ENCODE assay signal across 9 mouse cellular contexts in the genomic region with DNA sequence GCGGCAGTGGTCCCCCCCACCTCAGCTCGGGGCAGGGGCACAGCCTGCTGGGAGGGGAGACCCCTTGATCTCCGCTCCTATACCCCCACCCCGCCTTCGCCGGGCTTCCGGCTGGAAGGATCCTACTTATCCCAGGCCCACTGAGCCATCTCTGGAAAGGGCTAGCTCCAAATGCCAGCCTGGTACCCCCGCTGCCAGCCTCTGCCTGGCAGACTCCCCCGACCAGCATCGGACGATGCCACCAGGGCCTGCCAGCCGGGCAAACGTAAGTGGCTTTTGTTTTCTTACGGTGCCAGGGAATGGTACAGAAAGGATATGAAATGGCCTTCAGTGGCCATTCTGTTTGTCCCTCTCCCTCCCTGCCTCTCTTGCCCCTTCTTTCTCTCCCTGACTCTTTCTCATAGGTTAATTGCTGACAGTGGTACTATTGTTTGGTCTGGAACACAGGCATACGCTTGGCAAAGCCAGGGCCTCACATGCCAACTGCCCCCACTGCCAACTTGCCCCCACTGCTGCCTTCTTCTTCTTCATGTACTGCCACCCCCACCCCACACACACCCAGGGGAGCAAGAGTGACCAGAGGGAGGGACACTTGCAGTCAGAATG. TPM values are rescaled to one million over a fixed set of nuclear protein-coding genes. Genes with fewer than 3 reads are reported as not detected.
DNase-seq lines count a peak whose midpoint lies in the region; ATAC-seq lines count a peak whose summit lies in the region.
"Had no signal": no experiment of that assay in that cellular context is flagged by ENCODE, and none has a peak within 500 bp of the region (broad histone marks: within the 10 kb centered on the region; RNA-seq: fewer than 3 reads in every experiment).

No protein-coding gene starts in this region.

- peaks cover 16% of the 10 kb centered on the region; the same call in 1 of the 2 replicates for H3K4me1 ChIP-seq in forebrain, embryonic 14.5 days (ENCODE audit: control insufficient read depth, insufficient read depth, low read length)
- peaks cover 51% of the 10 kb centered on the region for H3K4me1 ChIP-seq in liver, embryonic 12.5 days

- no peaks in the 10 kb centered on the region for H3K9me3 ChIP-seq in forebrain, embryonic 14.5 days (replicated peaks; ENCODE audit: control insufficient read depth, low read length)
- H3K9me3 ChIP-seq in liver, embryonic 12.5 days (replicated peaks), result no peaks in the 10 kb centered on the region

- H3K4me2 ChIP-seq in forebrain, embryonic 14.5 days (ENCODE audit: low read length), result no peak overlapping the region
- no peak overlapping the region for H3K4me2 ChIP-seq in liver, embryonic 12.5 days

- H3K4me3 ChIP-seq in forebrain, embryonic 14.5 days (ENCODE audit: low read depth, low read length), result no peak overlapping the region
- H3K4me3 ChIP-seq in liver, embryonic 12.5 days, result no peak overlapping the region

- H3K27ac ChIP-seq in forebrain, embryonic 14.5 days (ENCODE audit: low read depth, low read length), result peak overlapping the region; percentile 55; the same call in 1 of the 2 replicates
- peak overlapping the region; percentile 47; the same call in 1 of the 2 replicates for H3K27ac ChIP-seq in liver, embryonic 12.5 days

- 73% methylated on average over 15 of the region's 15 CpGs for WGBS in forebrain, embryonic 14.5 days
- WGBS in liver, embryonic 12.5 days (ENCODE audit: insufficient replicate concordance), result 83% methylated on average over 15 of the region's 15 CpGs

- no peaks in the 10 kb centered on the region for H3K27me3 ChIP-seq in forebrain, embryonic 14.5 days (replicated peaks; ENCODE audit: control insufficient read depth, insufficient read depth, low read length)
- peaks cover 11% of the 10 kb centered on the region; the same call in 1 of the 2 replicates for H3K27me3 ChIP-seq in liver, embryonic 12.5 days (replicated peaks)

- H3K36me3 ChIP-seq in forebrain, embryonic 14.5 days (ENCODE audit: control insufficient read depth, insufficient read depth, low read length), result peaks cover 52% of the 10 kb centered on the region
- peaks cover 11% of the 10 kb centered on the region; the same call in 1 of the 2 replicates for H3K36me3 ChIP-seq in liver, embryonic 12.5 days

- H3K9ac ChIP-seq in forebrain, embryonic 14.5 days (ENCODE audit: low read length), result peak overlapping the region; percentile 25; the same call in 1 of the 2 replicates
- no peak overlapping the region for H3K9ac ChIP-seq in liver, embryonic 12.5 days

- peak; percentile 16 to 18 for DNase-seq in cerebellum, adult 18-20 months
- no peak for DNase-seq in cerebellum, postnatal 36 days
- peak; percentile 73 for DNase-seq in layer of hippocampus, adult 11-12 months (ENCODE audit: low spot score)
- DNase-seq in layer of hippocampus, adult 9-10 months (ENCODE audit: low spot score), result no peak
- no peak for DNase-seq in forebrain, embryonic 14.5 days (ENCODE audit: low spot score)
- DNase-seq in ovary, adult 18-20 months (ENCODE audit: low spot score), result no peak
- DNase-seq in kidney, postnatal 25 days, result no peak
- DNase-seq: lung, postnatal 10 days had no signal

- 0 out of 2 replicates have a peak, but pooled peaks have one; percentile 13 for ATAC-seq in forebrain, embryonic 14.5 days
- ATAC-seq in liver, embryonic 12.5 days, result no peak

RNA-seq across cellular contexts. Expression of gene Pik3c2b, which starts 23.3 kb away (rescaled TPM):
- 9.6 and 11.6 TPM in 2 replicates for polyA plus RNA-seq in forebrain, embryonic 14.5 days (2014; fragmentation: Nextera tagmentation; extraction: Ambion mirVana)
- 1.8 and 1.9 TPM in 2 replicates for polyA plus RNA-seq in liver, embryonic 12.5 days (2016; fragmentation: Nextera tagmentation; extraction: Ambion mirVana)

RNA-seq across cellular contexts. Expression of gene Mdm4, which starts 38.4 kb away (rescaled TPM):
- polyA plus RNA-seq in forebrain, embryonic 14.5 days (2014; fragmentation: Nextera tagmentation; extraction: Ambion mirVana), result 35.7 and 47.9 TPM in 2 replicates
- polyA plus RNA-seq in liver, embryonic 12.5 days (2016; fragmentation: Nextera tagmentation; extraction: Ambion mirVana), result 24.9 and 26.2 TPM in 2 replicates

Comparison
In these comparisons a context has a peak if more than half of its experiments do, and no peak if none do; other contexts are left out.
1. DNase-seq: peak in cerebellum, adult 18-20 months (2 of 2) and layer of hippocampus, adult 11-12 months (single experiment); none in cerebellum, postnatal 36 days (0 of 2), layer of hippocampus, adult 9-10 months (single experiment), forebrain, embryonic 14.5 days (single experiment), ovary, adult 18-20 months (single experiment) and kidney, postnatal 25 days (0 of 2).